Mouse (Mus musculus) embryonic facial prominence, embryonic 11.5 days (tissue): ENCODE data around the gene Rpl9-ps6. TPM values are rescaled to one million over a fixed set of nuclear protein-coding genes. Genes with fewer than 3 reads are reported as not detected.
A peak's percentile ranks its signal among the peaks of the same experiment; 100 is the strongest.

Experiments used
- ATAC-seq: fragments of 200-750 bp; cut with Nextera tagmentation; replicated peaks from 2 replicates; pipeline ENCODE4 v1.8.0; 2017; ENCODE audit warnings: low read depth; ENCODE audit not compliant: insufficient number of reproducible peaks, low FRiP score, low TSS enrichment
- DNase-seq: peaks from one replicate; pipeline ENCODE4 v3.0.0-alpha.2; 2015; ENCODE audit warnings: low spot score
- H3K27ac ChIP-seq: fragments of 300-500 bp; sonication (generic); replicated peaks from 2 replicates; pipeline ENCODE4 v1.5.1; 2014; ENCODE audit warnings: mild to moderate bottlenecking, low read depth, low read length, control low read depth
- H3K27me3 ChIP-seq: fragments of 300-500 bp; sonication (generic); 2 replicates; pipeline ENCODE4 v1.6.1; 2014; ENCODE audit warnings: mild to moderate bottlenecking, low read length, moderate library complexity, mixed read lengths; ENCODE audit not compliant: control insufficient read depth, insufficient read depth
- H3K36me3 ChIP-seq: fragments of 300-500 bp; sonication (generic); replicated peaks from 2 replicates; pipeline ENCODE4 v1.6.1; 2014; ENCODE audit warnings: low read depth, mild to moderate bottlenecking, low read length, moderate library complexity, mixed read lengths; ENCODE audit not compliant: control insufficient read depth, insufficient read depth
- H3K4me1 ChIP-seq: fragments of 300-500 bp; sonication (generic); 2 replicates; pipeline ENCODE4 v1.6.1; 2014; ENCODE audit warnings: low read length, mixed read lengths; ENCODE audit not compliant: control insufficient read depth, insufficient read depth
- H3K4me2 ChIP-seq: fragments of 300-500 bp; sonication (generic); 2 replicates; pipeline ENCODE4 v1.6.1; 2014; ENCODE audit warnings: low read depth, mild to moderate bottlenecking, control low read depth, low read length, moderate library complexity
- H3K4me3 ChIP-seq: fragments of 300-500 bp; sonication (generic); 2 replicates; pipeline ENCODE4 v1.5.1; 2014; ENCODE audit warnings: low read depth, low read length, control low read depth
- H3K9ac ChIP-seq: fragments of 300-500 bp; sonication (generic); replicated peaks from 2 replicates; pipeline ENCODE4 v1.6.1; 2014; ENCODE audit warnings: mild to moderate bottlenecking, control low read depth, low read length
- H3K9me3 ChIP-seq: fragments of 300-500 bp; sonication (generic); replicated peaks from 2 replicates; pipeline ENCODE4 v1.6.1; 2016; ENCODE audit warnings: mild to moderate bottlenecking, low read length, inconsistent platforms, mixed read lengths; ENCODE audit not compliant: control insufficient read depth
- WGBS: fragments of 180-500 bp; shearing (Covaris S2); extraction: QIAGEN DNeasy Blood & Tissue Kit; methylation state at CpG from one replicate; pipeline ENCODE4 v1.1.7; 2014; 5-methylcytosine and 5-hydroxymethylcytosine counted together
- polyA plus RNA-seq: library from polyadenylated mRNA; unstranded; fragments of >200 nt; fragmentation: Nextera tagmentation; extraction: Ambion mirVana; gene quantifications from 2 replicates; pipeline ENCODE4 v1.2.1, GENCODE M21; 2014

Rpl9-ps6 gene
- polyA plus RNA-seq, 1 experiment from 2014 or later: 117 TPM

DNA sequence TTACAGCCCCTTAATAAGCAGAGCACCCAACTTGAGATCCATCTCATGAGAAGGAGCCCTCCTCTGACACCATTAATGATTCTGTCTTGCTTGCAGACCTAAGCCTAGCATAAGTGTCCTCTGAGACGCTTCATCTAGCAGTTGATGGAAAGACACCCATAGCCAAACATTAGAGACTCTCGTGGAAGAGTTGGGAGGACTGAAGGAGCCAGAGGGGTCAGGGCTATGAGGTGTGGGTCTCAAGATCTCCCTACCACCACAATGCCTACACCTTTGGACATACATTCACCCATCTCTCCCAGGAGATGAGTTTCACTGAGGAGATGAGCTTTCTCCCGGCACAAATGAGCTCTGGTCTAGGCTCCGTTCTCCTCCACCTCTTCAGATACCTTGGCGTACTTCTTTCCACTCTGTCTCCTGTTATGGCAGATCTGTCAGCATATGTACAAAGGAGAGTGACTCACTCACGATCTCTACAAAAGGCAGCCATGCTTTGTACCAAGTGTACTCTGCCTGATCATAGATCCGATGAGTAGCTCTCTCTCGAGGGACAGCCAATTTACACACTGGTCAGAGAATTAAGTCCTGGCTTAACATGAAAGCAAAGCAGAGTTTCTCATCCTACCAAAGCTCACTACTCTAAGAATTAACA is 14.5 kb upstream of the Rpl9-ps6 start:
- Histone ChIP-seq H3K4me2 (no peak overlapping the region), H3K4me3 (no peak overlapping the region), H3K4me1 (no peaks in the 10 kb centered on the region), H3K9ac (no peak overlapping the region), H3K27ac (no peak overlapping the region), H3K9me3 (no peaks in the 10 kb centered on the region), H3K27me3 (no peaks in the 10 kb centered on the region), H3K36me3 (no peaks in the 10 kb centered on the region)
- 84% methylated on average over 8 of the region's 8 CpGs for WGBS
- no peak for DNase-seq
- ATAC-seq: no peak

DNA sequence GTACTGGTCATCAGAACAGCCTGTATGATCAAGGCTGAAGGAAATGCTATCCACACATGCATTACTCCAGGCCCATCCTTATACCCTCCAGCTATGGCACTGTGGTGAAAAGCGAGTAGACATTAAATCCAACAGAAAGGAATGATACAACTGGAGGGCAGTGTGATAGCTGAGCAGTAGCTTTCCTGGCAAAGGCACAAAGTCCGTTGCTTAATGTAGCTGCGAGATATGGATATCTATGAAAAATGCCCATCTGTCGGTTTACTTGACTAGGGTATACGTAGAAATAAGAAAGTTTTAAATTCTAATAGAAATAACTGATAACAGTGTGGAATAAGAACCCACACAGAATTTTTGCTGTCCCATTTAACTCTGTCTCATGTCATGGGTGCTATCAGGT is 13.9 kb upstream of the Rpl9-ps6 start:
- Histone ChIP-seq H3K27ac (no peak overlapping the region), H3K4me2 (no peak overlapping the region), H3K4me1 (no peaks in the 10 kb centered on the region), H3K27me3 (no peaks in the 10 kb centered on the region), H3K9me3 (no peaks in the 10 kb centered on the region), H3K9ac (no peak overlapping the region), H3K4me3 (no peak overlapping the region), H3K36me3 (no peaks in the 10 kb centered on the region)
- WGBS: 90% methylated on average over 5 of the region's 5 CpGs
- ATAC-seq (no peak), DNase-seq (no peak)

DNA sequence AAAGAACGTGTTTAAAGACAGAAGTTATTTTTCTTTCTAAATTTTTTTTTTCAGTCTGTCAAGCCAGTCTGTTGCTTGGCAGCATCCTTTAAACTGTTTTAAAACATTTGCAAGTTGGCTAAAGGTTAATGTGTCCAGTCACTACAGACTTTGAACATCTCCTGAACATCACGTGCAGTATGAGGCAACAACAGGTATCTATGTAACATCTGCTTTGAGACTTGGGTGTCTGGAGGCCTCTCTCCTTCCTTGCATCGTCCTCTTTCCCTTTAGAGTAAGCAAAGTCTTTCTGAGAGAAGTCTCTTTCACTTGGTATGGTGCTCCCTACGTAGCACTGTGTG is 10.3 kb upstream of the Rpl9-ps6 start:
- no peak for ATAC-seq
- no peak overlapping the region for H3K27ac ChIP-seq

GRCm38 (mm10) chr19:32476016-32476711 is 9.8 kb upstream of the Rpl9-ps6 start:
- Histone ChIP-seq H3K4me2 (no peak overlapping the region), H3K27ac (no peak overlapping the region), H3K9me3 (no peaks in the 10 kb centered on the region), H3K27me3 (no peaks in the 10 kb centered on the region), H3K4me3 (no peak overlapping the region), H3K36me3 (no peaks in the 10 kb centered on the region), H3K4me1 (no peaks in the 10 kb centered on the region), H3K9ac (no peak overlapping the region)
- ATAC-seq (no peak), DNase-seq (no peak)
- WGBS: 83% methylated on average over 12 of the region's 12 CpGs

More for the DNA sequence above, 10.3 kb upstream of the Rpl9-ps6 start:
- no peaks in the 10 kb centered on the region for H3K9me3 ChIP-seq
- no peak overlapping the region for H3K4me3 ChIP-seq
- no peaks in the 10 kb centered on the region for H3K36me3 ChIP-seq
- no peak overlapping the region for H3K9ac ChIP-seq
- H3K27me3 ChIP-seq: no peaks in the 10 kb centered on the region
- 84% methylated on average over 4 of the region's 4 CpGs for WGBS
- no peaks in the 10 kb centered on the region for H3K4me1 ChIP-seq
- H3K4me2 ChIP-seq: no peak overlapping the region
- DNase-seq: no peak

DNA sequence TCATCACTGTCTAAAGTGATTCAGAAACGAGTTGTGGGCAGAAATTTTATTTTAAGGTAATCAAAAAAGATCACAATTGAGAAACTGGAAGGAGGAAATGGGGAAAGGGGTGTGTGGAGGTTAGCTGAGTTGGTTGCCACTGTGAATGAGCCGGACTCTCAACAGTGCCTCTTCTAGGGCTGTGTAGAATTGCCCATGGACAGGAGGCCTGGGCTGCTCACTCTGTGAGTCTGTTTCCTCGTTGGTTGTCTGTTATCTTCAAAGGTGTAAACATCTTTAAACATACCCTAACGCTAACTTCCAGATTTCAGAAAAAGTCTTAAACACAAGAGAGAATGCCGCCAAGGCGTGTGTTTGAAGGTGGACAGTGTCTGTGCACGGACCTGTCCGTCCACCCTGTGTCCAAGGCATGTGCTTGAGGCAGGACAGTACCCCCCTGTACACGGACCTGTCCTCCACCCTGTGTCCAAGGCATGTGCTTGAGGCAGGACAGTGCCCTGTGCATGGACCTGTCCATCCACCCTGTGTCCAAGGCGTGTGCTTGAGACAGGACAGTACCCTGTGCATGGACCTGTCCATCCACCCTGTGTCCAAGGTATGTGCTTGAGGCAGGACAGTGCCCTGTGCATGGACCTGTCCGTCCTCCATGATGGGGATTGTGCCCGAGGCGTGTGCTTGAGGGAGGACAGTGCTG is 4.3 kb upstream of the Rpl9-ps6 start:
- no peak overlapping the region for H3K27ac ChIP-seq
- no peak overlapping the region for H3K4me3 ChIP-seq
- no peaks in the 10 kb centered on the region for H3K4me1 ChIP-seq
- no peak overlapping the region for H3K4me2 ChIP-seq
- H3K9me3 ChIP-seq: no peaks in the 10 kb centered on the region
- H3K27me3 ChIP-seq: no peaks in the 10 kb centered on the region
- H3K9ac ChIP-seq: no peak overlapping the region
- 86% methylated on average over 13 of the region's 13 CpGs for WGBS
- DNase-seq (no peak), ATAC-seq (0 out of 2 replicates have a peak, but pooled peaks have one; percentile 34)
- H3K36me3 ChIP-seq: no peaks in the 10 kb centered on the region

DNA sequence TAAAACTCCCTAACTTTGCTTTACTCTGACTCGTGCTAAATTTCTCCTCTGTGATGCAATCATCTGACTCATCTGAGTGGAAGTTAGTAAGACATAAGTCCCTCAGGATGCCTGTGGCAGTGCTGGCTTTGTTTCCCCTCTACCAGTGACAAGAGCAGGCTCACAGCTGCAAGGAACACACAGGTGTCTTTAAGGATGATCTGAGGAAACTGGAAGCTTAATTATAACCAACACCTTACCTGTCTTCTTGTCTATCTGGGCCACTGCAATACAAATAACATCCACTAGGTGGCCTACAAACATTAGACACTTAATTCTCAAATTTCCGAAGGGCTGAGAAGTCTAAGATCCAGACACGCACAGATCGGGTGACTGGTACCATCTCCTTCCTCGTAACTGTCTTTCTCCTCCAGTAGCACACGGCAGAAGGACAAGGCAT is 3.7 kb upstream of the Rpl9-ps6 start:
- no peak overlapping the region for H3K4me3 ChIP-seq
- no peak overlapping the region for H3K4me2 ChIP-seq
- 34% methylated on average over 6 of the region's 6 CpGs for WGBS
- H3K27ac ChIP-seq: no peak overlapping the region
- H3K4me1 ChIP-seq: no peaks in the 10 kb centered on the region
- DNase-seq (peak; percentile 71), ATAC-seq (no peak)
- H3K9me3 ChIP-seq: no peaks in the 10 kb centered on the region
- no peaks in the 10 kb centered on the region for H3K27me3 ChIP-seq
- no peak overlapping the region for H3K9ac ChIP-seq
- H3K36me3 ChIP-seq: no peaks in the 10 kb centered on the region

DNA sequence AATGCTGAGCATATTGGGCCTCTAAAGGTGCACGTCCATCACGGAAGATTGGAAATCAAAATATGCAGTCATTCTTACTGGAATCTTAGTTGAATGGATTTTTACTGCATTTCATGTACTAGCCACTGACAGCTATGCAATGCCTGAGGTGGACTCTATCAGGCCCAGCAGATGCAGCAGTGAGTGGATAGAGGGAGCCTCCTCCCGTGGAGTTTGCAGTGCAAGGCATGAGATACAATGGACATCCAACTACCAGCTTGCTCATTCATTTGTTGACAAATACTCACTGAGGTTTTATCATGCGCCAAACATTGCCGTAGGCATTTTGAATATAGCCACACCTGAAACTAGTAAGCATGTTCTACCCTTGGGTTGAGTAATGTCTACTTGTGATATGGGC is 947 bp upstream of the Rpl9-ps6 start:
- Histone ChIP-seq H3K36me3 (no peaks in the 10 kb centered on the region), H3K4me2 (no peak overlapping the region), H3K9me3 (no peaks in the 10 kb centered on the region), H3K4me1 (no peaks in the 10 kb centered on the region), H3K27me3 (no peaks in the 10 kb centered on the region), H3K27ac (no peak overlapping the region), H3K9ac (no peak overlapping the region), H3K4me3 (no peak overlapping the region)
- ATAC-seq: no peak
- 89% methylated on average over 5 of the region's 5 CpGs for WGBS
- no peak for DNase-seq

GRCm38 (mm10) chr19:32465228-32465627 is 1.1 kb downstream of the Rpl9-ps6 start:
- Histone ChIP-seq H3K4me3 (no peak overlapping the region), H3K27ac (no peak overlapping the region), H3K36me3 (no peaks in the 10 kb centered on the region), H3K9ac (no peak overlapping the region), H3K9me3 (no peaks in the 10 kb centered on the region), H3K4me1 (no peaks in the 10 kb centered on the region), H3K4me2 (no peak overlapping the region), H3K27me3 (no peaks in the 10 kb centered on the region)
- WGBS: 81% methylated on average over 4 of the region's 4 CpGs
- DNase-seq (no peak), ATAC-seq (no peak)
